Mouse (Mus musculus): ENCODE data around the gene Gm49368. TPM values are rescaled to one million over a fixed set of nuclear protein-coding genes. Genes with fewer than 3 reads are reported as not detected.
"Not testable (repeated sequence)": the region's sequence is repeated elsewhere in the genome, so short reads cannot be mapped to it uniquely, and the experiment has no call there.

The Gm49368 gene
- not detected for polyA plus RNA-seq (2017; shearing (Covaris generic))

DNA sequence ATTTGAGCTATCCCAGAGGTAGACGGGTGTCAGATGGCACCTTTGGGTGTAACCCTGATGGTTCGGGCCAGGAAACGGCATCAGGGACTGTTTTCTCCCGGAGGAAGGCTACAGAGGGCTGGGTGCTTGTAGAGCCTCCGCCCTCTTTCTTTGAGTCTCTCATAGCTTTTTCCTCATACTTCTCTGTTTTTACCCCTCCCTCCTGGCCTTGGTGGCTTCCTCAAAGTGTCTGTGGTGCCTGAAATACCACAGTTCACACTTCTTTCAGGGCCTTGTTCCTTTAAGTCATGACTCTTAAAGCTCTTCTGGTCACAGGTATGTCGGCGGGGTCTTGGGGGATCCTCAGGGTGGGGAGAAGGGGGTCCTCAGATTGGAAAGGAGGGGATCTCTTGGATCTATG is at the start of gene Gm49368, which contains the start of gene Itgam:
Gene Gm49368 (plus strand): TSS at position 228 of the 400 bp plus-strand sequence.
Gene Itgam (plus strand): TSS at position 185 of the 400 bp plus-strand sequence.
- no peak for ATAC-seq

DNA sequence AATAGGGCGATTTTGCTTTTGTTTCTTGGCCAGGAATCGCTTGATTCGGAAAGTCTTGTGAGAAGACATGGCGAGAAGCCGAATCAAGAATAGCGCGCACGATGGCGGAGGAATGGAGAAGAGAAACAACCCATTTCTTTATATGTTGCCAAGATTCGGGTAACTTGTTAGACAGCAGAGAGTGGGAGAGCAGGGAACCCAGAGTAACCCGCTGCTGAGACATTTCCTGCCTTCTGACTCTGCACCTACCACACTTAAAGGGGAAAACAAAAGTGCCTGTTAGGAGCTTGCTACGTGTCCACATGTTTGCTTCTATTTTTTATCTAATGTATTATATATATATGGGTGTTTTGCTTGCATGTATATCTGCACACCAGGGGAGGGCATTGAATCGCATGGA is 49.4 kb upstream of the Gm49368 start:
- no peak for ATAC-seq

DNA sequence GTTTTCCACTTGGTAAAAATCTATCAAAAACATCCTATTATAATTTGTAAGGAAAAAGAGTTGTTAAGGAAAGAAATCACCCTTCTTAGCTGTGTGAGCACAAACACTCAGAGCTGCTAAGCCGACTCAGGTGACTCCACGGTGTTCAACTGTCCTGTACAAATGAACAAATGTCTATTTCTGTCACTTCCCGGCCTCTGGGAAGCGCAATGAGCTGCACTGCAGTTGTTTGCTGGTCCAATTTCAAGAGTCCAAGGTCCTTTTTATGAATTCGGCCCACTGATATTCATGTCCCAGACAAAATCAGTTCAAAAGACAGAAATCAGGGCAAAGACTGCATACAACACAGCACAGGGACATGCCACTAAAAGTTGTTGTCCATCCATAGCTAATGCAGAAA is 46.3 kb upstream of the Gm49368 start:
- not testable (repeated sequence) for ATAC-seq

DNA sequence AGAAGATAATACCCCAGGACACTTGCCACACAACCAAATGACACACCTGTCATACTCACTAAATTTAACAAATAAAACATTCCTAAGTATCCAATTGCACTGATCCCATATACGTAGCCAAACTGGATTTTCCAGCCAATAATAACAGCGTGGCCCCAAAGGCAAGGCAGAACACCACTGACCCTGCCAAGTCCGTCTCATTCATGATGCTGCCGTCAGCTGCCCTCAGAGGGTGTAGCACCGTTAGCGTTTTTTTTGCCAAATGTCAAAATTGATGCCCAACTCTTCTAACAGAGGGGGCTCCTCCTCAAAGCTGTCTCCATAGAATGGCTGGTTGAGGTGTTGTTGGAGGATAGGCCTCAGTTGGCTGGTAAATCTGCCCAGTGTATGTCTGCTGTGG is 45.8 kb upstream of the Gm49368 start:
- no peak for ATAC-seq

DNA sequence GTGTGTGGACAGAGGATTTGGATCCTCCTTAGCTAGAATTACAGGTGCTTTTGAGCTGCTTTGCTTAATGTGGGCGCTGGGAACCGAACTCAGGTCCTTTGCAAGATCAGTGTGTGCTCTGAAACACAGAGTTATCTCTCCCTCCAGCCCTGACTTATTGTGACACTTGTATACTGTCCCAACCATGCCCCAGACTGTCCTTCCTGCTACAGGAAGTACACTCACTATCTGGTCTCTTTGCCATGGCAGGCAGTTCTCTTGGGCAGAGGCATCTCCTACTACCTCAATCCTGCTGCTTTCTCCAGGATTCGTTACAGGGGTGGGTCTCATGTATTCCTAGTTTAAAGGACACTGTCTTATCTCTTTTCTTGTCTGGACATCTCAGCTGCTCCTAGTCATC is 44.2 kb upstream of the Gm49368 start:
- no peak for ATAC-seq

DNA sequence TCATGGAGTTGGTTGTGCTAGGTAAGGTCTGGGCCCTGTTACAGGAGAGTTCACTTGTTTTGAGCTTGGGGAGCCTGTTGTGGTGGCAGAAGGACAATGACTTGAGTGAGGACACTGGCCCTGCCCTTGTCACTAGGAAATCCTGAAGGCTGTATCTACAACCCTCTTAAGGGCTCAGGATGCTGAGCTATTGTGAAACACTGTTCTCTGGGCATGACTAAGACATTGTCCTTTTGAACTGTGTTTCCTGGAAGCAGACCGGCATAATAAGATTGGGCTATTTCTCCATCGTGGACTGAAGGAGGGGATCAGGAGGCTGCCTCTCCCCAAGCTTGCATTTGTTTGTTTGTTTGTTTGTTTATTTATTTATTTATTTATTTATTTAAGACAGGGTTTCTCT is 43.3 kb upstream of the Gm49368 start:
- no peak for ATAC-seq

DNA sequence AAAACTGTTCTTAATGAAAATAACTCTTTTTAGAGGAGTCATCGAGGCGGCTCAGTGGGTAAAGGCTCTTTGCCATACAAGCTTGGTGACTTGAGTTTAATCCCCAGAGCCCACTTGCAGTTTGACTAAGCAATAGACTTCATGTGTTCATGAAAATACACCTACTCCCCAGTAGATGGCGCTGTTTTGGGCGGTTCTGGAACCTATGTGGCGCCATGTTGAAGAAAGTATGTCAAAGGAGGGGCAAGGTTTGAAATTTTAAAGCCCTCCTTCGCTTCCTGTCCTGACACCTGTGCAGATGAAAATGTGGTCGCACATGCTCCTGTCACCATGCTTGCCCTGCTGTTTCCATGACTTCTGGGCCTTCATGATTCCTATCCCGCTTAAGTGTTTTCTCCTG is 39.5 kb upstream of the Gm49368 start:
- no peak for ATAC-seq

DNA sequence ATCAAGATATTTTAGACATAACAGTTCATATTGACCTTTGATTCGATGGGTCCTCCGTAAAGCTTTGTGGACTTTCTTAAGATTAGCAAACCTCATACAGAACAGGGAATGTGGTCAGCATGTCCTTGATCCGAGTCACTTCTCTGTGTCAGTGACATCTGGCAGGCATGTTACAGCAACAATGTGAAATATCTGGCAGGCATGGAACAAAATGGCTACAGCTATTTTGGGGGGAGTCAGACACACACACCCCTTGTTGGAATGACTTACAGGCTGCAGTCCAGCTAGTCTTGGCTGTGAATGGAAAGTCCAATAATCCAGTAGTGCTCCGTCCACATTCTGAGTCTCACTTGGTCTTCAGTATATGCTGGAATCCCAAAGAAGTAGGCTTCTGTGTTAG is 38.9 kb upstream of the Gm49368 start:
- ATAC-seq = no peak

DNA sequence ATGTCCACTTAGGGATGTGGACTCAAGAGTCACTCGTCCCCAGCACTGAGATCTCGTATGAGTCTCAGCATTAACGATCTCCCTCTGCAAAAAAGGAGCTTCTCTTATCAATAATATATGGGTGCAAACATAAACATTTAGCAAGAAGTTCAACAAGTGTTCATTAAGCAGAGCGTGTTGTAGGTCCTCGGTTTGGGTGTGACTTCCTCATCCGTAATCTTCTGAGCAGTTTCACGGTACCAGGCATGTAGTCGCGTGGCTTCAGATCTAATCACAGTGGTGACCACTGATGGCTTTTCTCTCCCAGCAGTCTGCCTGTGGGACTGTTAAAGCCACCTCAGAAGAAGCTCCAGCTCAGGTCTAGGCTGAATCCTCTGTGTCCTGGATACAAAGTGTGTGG is 38.1 kb upstream of the Gm49368 start:
- ATAC-seq = no peak

DNA sequence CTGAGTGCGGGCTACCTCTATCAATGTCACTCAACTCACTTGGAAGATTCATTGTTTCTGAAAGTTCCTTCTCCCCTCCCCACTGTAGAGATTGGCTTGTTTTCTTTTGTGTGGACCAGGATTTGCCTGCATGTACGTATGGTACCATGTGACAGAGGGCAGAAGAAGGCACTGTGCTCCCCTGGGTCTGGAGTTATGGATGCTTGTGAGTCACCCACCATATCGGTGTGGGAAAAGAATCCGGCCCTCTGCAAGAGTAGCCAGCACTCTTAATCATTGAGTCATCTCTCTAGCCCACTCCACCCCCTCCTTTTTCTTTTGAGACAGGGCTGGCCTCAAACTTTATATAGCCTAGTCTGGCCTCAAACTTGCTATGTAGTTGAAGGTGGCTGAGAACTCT is 37.6 kb upstream of the Gm49368 start:
- ATAC-seq = no peak

DNA sequence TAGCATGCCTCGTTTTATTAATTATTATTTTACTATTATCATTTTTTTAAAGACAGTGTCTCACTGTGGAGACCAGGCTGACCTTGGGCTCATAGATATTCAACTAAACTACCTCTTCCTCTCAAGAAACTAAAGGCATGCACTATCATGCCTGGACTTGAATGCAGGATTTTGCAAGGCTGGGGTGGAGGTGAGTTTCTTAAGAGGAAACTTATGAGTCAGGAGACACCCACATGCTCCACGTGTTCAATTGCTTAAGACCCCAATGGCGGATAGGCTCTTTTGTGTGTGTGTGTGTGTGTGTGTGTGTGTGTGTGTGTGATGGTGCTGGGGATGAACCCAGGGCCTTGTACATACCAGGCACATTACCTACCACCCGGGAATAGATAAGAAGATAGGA is 37.1 kb upstream of the Gm49368 start:
- no peak for ATAC-seq

DNA sequence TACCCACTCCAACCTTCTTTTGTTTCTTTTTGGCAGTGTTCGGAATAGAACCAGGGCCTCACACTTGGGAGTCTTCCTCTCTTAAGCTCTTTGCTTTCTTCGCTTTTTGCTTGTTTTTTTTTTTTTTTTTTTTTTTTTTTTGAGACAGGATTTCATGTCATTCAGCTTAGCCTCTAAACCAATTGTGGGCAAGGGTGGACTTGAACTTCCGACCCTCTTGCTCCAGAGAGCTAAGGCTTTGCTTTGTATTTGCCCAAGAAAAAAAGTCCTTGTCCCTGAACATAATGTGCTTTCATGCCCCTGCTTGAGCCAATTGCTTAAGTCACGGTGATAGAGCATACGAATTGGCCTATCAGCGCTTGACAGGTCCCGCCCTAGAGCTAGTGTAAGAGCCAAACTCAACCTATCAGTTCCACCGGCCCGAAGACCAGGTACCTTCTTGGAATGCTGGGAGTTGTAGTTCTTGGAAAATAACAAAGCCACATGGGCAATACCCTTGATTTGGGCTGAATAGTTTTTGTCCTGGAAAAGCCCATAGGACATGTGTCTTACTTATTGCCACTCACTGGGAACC is 31.0 kb upstream of the Gm49368 start:
- ATAC-seq = no peak

DNA sequence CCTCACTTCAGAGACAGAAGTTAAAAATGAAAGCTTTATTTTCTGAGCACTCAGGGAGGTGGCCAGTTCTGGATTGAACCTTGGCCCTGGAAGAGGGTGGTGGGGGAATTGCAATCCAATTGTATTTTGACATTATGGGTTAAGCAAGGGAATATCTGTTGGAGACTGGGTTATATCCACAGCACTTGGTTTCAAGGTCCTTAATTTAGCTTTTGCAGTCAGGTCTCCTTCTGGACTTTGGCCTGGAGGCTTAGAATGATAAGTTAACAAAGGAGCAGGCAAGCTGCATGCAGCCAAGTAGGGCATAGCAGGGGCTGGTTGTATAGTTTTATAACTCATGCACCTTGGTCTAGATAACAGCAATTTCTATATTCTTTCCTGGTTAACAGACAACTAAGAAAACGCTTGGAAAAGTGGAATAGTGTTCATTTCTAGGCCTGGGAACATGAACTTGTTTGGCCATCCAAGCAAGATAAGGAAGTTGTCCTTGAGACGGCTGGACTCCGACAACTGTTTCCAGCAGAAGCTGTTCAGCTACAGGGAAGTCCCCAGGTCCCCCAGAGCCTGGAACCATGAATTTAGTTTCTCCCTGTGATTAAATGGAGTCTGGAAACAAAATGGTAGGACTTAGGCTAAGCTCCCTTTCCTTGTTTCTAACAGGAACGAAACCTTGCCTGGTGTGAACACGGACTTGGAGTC is 30.0 kb upstream of the Gm49368 start:
- ATAC-seq = no peak

DNA sequence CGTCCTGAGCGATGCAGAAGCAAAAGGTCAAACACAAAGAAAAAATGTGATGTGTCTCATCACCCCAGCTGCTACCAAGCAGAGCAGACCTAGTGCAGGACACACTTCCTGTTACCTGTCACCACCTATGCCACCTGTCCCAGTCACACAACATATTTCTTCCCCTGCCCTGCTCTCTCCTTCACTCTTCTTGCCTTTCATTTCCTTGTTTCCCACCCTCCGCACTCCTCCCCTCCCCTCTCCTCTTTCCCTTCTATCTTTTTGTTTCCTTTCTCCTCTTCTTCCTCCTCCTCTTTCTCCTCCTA is 29.5 kb upstream of the Gm49368 start:
- ATAC-seq = no peak

DNA sequence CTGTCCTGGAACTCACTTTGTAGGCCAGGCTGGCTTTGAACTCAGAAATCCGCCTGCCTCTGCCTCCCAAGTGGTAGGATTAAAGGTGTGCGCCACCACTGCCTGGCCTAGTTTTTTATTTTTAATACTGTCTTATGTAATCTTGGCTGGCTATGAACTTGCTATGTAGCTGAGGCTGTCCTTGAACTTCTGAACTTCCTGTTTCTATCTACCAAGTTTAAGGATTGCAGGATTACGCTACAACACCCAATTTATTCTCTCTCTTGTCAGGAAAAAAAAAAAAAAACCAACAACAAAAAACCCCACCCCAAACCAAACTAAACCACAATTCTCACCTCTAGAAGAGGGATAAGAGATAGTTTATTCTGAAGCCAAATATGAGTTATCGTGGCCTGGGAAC is 28.9 kb upstream of the Gm49368 start:
- ATAC-seq = no peak

DNA sequence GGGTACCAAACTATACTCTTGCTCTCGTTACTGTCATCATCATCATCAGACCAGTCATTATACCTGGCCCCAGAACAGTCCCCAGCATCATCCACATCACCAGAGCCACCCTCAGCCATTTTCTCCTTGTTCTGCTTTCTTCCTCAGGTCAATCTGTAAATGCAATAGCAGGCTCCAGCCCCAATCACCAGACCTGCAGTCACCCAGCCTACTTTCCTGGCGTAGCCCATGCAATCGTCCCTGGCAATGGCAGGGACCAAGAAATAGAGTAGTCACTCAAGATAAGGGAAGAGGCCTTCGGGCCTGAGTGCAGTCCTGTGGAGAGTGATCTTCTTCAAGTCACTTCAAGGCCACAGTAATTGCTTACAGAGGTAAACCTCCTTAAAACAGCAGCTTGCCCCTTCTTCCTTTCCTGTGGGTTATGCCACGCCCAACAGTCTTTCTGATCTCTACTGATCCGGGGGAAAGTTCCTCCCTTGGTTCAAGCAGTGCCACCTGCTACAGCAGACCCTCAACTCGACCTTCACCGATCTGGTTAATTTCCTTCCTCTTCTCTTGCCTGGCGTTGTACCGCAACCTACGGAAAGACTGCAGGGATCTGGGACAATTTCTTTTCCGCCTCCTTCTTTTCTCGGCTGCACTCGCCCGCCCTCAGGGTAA is 20.2 kb upstream of the Gm49368 start:
- not testable (repeated sequence) for ATAC-seq

DNA sequence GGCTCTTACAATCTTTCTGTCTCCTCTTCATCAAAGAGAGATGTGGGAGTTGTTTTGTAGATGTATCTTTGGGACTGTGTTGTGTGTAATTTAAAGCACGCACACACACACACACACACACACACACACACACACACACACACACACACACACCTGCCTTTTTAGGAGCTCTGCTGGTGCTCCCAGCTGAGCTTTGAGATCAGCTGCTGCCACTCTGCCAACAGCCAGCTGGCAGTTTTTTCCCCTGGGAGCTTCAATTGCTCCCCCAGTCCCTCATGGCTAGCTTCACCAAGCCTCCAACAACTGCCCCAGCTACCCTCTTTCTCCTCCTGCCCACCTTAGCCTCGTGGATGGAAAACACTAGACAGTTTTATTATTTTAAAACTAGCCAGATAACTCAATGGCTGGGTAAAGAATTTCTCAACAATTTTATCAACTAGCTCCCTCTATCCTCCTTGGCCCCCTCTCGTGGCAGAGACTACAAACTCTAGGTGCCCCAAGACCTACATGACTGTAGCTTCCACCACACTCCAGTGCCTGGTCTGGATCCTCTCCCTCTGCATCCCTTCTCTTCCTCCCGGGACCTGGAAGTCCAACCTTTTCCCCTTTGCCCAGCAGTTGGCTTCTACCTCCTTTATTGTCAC is 18.2 kb upstream of the Gm49368 start:
- no peak for ATAC-seq

DNA sequence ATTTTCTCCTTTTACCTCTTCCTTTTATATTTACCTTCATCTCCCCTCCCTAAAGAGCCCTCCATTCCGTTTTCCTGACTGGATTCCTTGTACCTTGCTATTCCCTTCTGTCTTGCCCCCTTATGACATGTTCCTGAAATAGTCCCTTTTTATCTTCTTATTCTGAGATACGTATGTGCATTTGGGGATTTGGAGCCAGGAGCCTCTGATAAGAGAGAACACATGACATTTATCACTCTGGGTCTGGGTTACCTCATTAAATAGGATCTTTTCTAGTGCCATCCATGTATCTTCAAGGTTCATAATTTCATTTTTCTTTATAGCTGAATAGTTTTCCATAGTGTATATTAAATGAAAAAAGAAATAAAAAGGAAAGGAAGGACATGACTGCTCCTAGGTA is 16.8 kb upstream of the Gm49368 start:
- no peak for ATAC-seq

DNA sequence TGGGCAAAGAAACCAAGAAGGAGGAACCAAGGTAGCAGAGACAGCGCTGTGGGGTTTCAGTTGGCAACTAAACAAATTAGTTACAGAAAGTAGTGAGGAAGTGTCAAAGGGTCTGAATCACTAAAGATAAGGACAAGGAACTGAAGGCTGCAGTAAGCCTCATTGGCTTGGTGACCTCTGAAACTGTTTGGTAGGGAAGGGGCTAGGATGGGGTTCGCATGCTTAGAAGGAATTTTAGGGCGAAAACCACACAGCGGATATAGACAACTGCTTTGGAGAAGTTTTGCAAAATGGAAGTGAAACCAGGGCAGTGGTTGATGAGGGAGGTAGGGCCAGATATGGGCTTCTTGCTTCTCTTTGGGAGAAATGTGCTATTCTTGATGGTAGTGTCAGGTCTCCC is 13.7 kb upstream of the Gm49368 start:
- ATAC-seq = no peak

DNA sequence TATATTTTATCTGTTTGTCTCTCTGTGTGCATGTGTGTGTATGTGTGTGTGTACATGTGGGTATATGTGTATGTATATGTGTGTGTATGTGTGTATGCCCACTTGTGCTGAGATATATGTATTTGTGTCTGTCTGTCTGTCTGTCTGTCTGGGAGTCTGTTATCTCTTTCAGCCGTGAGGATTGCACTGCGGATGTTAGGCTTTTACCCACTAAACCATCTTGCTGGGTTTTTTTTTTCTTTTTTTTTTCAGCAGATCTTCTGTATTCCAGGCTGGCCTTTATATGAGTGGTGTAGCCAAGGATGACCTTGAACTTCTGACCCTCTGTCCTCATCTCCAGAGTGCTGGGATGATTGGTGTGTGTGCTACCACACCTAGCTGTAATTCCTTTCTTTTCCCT is 13.2 kb upstream of the Gm49368 start:
- ATAC-seq = no peak

DNA sequence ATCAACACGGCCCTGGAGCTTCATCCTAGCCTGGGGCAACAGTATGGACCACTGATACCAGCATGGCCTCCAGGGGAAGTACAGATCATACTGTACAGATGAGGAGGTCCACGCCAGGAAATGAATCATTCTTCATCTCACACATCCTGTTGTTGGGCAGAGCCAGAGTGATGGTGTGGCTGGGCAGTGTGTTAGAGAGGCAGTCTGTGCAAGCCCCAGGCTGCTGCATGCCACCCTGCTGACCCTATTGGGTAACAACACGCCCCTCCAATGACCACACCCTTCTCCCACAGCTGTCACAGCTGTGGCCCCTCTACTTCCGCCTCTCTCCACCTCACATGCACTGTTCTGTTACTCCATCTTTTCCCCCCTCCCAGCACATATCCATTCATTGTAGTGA is 11.7 kb upstream of the Gm49368 start:
- ATAC-seq = peak; percentile 57

DNA sequence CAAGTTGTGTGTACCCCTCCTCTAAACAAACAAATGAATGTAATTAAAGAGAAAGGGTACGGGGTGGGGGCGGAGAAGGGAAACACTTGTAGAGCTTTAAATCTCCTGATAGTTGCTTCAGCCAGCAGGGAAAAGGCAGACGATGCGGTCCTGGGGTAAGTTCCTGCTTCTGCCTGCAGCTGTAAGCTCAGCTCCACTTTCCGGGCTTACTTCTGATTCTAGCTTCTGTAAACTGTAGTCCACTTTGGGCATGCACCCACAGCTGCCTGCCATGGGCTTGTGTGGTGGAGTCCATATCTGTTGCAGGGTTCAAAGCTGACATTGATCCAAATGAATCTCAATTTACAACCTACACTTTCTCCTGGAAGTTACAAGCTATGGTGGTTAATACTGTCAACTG is 9.4 kb upstream of the Gm49368 start:
- no peak for ATAC-seq

DNA sequence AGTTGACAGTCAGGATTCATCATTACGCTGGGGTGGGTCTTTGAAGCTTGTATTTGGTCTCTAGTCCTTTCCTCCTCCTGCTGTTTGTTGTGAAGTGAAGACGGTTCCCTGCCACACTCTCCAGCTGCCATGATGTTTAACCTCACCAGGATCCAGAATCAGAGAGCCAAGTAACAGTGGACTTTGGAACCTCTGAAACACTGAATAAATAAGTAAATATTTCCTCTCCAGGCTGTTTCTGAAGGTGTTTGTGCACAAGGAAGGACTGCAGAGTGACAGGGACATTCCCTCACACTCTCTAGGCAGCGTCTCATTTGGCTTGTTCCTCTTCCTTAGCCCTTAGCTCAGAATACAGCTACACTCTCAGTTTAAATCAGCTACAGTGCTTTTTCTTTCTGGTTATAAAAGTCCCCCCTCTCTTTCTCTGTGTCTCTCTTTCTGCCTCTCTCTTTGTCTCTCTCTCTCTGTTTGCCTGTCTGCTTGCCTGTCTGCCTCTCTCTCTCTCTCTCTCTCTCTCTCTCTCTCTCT is 5.5 kb upstream of the Gm49368 start:
- no peak for ATAC-seq

DNA sequence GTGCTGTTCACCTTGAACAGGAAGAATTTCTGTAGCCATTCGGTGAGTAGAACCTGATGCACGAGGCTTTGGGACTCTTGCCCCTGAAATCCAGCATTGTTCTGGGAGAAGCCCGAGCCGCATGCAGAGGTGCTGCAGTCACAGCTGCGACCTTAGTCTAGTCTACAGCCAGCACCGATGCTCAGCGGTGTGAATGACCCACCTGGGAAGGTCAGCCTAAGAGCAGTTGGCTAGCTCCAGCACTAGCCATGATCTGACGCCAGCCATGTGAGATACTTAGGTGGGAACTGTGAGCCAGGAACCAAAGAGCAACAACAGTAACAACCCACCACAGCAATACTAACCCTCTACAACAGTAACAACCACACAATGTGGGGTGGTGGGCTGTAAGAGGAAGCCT is 4.6 kb upstream of the Gm49368 start:
- ATAC-seq = no peak

Measured in CD4-positive, CD25-positive, alpha-beta regulatory T cell, adult 4 months (primary cell).